Mouse (Mus musculus): ENCODE data around the gene Rassf8. TPM values are rescaled to one million over a fixed set of nuclear protein-coding genes. Genes with fewer than 3 reads are reported as not detected.

The Rassf8 gene
- total RNA-seq (2023), result 1 to 10 TPM; 4.9 to 9.7 TPM

GRCm38 (mm10) chr6:145746132-145746849 lies at the start of gene Rassf8:
TSS of gene Rassf8 (plus strand) at chr6:145746748.

GRCm38 (mm10) chr6:145865289-145865885 lies 118.8 kb downstream of the Rassf8 start, which contains the start of gene Bhlhe41:
TSS of gene Bhlhe41 (minus strand) at chr6:145865558.

Other genes starting within 250 kb of the Rassf8 start
- gene Lmntd1, start 132.4 kb upstream of the Rassf8 start, total RNA-seq (2023), result not detected
- not detected for gene Tuba3b, start 131.0 kb upstream of the Rassf8 start, total RNA-seq (2023)
- gene Bhlhe41, start 118.8 kb downstream of the Rassf8 start, total RNA-seq (2023), result under 1 TPM; 0.13 to 0.20 TPM
- under 1 TPM in 1 of 2 experiments, not detected in 1; 0.13 TPM for gene Sspn, start 184.9 kb downstream of the Rassf8 start, total RNA-seq (2023)

Measured in neutrophil, adult 83 days (primary cell).